Mouse (Mus musculus) CD4-positive, CD25-positive, alpha-beta regulatory T cell, adult 4 months (primary cell): ENCODE data around the gene Rcan3. TPM values are rescaled to one million over a fixed set of nuclear protein-coding genes. Genes with fewer than 3 reads are reported as not detected.
A peak's percentile ranks its signal among the peaks of the same experiment; 100 is the strongest.

ENCODE experiments used
- ATAC-seq: one replicate; pipeline ENCODE4 v1.8.0; 2017
- polyA plus RNA-seq, 2 experiments: library from polyadenylated mRNA; unstranded; fragments of 100-300 nt; shearing (Covaris generic); gene quantifications; one replicate each; pipeline ENCODE4 v1.2.1; 2017

Rcan3 gene
- 10 to 100 TPM; 15.0 to 16.0 TPM for polyA plus RNA-seq

DNA sequence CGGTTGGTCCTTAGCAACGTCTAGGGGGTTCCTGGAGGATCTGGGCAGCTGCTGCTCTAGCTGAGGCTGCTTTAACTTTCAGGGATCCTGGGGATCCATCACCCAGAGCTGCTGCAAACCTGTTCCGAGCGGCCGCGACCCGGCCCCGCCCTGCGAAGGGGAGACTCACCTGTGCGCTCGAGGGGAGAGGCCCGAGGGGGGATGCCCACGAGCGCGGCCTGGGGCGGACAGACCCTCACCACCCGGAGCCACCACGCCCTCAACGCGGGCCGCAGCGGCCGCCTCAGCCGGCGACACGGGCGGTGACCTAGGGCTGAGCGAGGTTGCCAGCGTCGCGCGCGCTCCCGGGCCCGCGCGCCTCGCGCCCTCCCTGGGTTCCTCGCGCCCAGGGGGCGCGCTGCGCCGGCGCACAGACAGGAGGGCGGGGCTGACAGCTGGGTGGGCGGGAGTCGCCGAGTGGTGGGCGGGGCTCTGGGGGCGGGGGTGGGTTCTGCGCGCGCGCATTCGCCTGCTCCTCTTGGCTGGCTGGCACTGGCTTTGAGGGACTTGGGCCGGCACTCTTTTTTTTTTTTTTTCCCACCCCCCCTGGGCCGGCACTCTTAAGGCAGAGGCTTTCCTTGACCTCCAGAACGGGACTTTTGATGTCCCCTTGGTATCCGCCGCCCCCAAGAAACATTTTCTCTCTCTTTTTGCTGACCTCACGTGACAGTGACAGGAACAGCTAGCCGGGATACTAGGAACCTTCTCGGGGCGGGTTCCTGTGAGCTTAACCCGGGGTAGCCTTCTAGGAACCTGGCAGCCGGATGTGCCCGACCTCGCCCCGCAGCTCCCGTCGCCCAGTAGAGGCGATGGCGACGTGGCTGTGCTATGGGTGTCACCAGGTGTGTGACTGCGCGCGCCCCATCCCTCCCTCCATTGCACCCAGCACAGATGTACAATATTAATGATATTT, at the start of gene Rcan3:
Rcan3 (minus strand) TSS at position 411 of the 952 bp plus-strand sequence.
- peak; percentile 76 for ATAC-seq

DNA sequence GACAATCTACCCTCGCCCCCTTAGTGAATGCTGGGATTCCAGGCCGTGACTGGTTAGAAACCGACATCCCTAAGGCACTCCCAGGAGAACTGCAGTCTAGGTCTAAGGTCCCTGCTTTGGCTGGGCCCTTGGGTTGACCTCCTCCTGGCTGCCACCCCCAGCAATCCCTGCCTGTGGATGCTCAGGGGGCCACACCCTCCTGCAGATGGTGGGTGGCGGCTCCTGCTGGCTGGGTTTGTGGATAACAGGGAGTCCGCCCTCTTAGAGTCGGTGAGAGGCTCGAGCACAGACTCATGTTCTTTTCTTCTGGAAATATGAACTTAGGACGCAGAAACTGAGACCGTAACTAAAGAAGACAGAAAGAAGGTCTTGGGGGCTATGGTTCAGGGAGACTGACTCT, 46.7 kb upstream of the Rcan3 start:
- no peak for ATAC-seq

DNA sequence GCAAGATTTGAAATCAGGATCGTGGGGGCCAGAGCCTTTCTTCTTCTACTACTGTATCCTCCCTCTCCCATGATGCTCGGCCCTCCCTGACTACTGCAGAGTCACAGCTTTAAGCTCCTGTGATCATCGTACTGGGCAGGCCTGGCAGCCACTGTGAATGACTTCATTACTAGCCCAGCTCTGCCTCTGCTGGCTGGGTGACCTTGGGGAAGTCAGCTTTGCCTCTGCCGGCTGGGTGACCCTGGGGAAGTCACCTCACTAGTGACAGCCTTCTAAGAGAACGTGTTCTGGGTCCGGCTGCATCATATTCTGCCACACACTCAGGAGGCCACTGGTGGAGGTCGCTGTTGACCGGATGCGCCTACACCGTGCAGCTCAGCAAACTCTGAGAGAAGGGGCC, 44.2 kb upstream of the Rcan3 start:
- ATAC-seq = no peak

DNA sequence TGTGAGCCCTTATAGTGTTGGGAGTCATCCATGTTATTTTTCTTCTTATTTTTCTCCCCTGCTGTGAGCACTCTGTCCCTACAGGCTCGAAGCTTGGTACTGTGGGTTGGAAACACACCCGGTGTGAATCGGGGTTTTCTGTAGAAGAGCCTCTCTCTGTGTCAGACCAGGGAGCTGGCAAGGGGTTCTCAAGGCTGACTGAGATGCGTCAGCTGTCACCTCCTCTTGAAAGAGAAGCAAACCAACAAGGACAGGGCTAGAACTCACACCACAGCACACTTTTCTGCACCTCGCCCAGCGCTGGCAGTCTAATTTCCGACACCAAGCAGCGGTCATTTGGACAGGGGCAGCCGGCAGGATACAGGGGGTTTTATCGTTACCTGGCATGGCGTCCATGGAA, 29.8 kb upstream of the Rcan3 start:
- no peak for ATAC-seq

DNA sequence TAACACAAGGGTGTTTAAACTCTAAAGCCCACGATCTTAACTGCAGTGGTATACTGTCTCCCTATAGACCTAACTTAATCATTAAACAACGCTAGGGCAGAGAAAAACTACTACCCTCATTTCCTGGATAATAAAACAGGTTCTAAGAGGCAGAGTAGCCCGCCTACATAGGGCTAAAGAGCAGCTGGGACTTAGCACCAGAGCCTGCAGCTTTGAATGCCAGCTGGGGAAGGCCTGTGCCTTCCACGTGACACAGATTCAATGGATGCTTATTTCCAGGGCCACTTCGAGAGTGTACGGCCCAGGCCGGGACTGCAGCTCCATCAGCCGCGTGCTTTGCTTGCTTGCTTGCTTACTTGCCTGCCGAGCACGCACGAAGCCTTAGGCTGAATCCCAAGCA, 19.9 kb upstream of the Rcan3 start:
- no peak for ATAC-seq

DNA sequence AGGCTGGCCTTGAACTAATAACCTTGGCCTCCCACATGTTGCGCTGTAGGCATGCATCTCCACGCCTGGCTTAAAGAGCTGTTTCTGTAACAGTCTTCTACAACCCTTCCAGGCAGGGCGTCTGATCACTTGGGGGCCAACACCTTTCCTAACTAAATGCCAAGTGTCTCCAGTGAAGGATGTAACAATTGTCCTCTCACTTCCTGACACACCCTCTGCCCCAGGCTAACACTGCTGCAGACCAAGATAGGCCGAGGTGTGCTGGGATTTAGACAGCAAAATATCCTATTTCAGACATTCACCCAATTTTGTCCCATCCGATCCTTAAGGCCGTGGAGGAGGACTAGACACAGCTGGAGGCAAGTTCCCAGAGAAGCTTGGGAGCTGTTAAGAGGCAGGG, 19.5 kb upstream of the Rcan3 start:
- no peak for ATAC-seq

DNA sequence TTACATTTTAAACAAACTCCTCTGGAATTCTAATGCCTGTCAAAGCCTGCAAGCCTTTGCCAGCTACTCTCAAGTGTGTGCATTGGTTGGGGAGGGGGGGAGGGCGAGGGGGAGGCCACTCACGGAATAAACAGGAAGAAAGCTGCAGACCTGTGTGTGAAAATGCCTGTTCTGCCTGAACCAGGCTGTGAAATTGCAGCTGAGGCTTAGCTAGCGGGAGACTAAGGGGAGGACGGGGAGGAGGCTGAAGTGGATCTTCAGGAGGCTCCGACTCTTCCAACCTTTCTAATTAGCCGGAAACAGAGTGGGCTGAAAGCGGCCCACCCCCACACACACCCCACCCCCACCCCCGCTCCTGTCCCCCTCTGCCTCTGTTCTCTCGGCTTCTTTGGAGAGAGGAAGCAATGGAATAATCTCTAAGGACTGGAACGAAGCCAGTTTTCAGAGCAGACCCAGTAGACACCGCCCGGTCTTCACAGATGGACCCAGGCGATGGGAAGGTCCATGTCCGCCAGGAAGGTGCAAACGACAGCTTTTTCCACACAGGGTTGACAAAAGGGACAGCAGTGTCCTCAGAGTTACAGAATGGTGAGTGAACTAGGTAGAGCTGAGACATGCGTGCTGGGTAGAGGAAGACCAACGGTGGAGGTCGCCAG, 17.8 kb upstream of the Rcan3 start:
- no peak for ATAC-seq

DNA sequence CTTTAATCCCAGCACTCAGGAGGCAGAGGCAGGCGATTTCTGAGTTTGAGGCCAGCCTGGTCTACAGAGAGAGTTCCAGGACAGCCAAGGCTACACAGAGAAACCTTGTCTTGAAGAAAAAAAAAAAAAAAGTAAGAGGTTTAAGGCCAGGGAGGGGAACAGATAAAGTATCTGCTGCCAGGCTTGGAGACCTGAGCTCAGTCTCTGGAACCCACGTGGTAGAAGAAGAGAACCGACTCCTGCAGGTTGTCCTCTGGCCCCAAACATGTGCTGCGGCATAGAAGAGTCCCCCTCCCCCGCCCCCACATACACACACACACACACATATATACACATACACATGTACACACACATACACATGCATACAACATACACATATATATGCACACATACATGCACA, 8.8 kb upstream of the Rcan3 start:
- ATAC-seq = no peak

DNA sequence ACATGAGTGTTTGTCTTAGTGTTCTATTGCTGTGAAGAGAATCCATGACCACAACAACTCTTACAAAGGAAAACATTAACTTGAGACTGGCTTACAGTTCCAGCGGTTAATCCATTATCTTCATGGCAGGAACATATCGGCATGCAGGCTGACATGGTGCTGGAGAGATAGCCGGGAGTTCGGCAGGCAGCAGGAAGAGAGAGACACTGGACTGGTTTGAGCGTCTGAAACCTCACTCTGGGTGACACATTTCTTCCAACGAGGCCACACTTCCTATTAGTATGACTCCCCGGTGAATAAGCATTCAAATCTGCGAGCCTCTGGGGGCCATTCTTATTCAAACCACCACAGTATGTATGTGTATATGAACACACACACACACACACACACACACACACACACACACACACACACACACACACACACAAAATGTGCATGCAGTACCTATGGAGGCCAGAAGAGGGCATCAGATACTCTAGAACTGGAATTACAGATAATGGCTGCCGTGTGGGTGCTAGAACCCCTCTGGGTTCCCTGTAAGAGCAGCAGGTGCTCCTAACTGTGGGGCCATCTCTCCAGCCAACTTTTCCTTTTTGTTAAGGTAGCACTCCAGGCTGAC, 6.4 kb upstream of the Rcan3 start:
- peak; percentile 72 for ATAC-seq

DNA sequence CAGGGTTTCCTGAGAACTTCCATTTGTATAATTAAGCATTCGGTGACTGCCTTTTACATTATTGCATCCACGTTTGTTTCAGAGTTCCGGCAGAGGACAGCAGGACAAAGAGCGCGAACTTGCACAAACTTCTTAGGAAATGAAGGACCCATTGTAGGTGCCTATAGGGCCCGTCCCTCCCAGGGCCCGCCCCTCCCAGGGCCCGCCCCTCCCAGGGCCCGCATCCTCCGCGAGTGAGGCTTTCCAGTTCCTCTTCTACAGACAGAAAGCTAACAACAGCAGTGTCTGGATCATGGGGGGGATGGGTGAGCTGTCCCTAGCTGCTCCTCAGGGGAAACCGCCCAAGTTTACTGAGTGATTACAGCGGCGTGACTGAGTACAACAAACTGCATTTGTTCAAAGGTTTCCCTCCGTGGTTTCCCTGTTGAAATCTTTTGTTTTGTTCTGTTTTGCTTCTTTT, 5.6 kb upstream of the Rcan3 start:
- peak; percentile 79 for ATAC-seq

DNA sequence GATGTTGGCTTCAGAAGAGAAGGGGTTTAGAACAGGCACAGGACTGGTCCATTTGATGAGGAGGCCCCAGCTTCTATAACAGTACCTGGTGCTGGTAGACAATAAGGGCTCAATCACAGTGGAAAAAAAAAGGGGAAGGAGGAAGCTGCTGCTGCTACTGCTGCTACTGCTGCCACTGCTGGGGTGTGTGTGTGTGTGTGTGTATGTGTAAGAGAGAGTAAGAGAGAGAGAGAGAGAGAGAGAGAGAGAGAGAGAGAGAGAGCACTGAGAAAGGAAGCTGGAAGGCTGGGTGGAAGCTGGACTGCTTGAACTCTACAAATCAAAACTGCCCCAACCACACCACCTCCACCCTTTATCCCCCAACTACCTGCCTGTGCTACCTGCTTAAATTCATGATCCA, 4.3 kb upstream of the Rcan3 start:
- ATAC-seq = no peak

DNA sequence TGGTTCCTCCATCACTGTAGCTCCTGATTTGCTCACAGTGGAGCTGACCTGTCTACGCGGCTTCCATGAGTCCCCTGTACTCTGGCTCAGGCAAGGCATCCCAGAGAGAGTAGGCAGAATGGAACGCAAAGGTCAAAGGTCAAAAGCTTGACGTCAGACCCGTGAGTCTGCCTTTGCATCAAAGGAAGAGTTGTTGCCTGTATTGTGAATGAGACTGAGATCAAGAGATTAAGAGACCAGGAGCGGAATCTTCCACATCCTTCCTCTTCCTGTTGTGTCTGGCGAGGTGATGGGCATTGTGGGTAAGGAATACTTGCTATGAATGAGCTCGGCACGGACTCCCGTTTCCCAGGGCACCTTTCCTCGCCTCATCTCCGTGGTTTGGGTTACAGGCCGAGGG, 2.6 kb upstream of the Rcan3 start:
- peak; percentile 20 for ATAC-seq

DNA sequence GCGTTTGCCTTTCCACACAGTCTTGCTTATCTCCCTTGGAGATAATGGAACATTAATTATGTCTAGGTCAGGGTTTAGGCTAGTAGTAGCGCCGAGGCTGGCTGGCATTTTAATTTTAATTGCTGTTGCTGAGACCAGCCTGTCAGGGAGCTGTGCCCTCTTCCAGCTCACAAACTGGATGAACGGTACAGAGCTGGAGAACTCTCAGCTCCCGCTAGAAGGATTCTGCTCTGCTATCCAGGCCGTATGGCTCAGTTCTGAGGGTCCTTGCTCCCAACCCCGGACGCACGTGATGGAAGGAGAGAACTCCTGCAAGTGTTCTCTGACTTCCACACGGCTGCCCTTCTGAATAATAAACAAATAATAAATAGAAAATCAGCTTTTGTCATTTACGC, 739 bp upstream of the Rcan3 start:
- ATAC-seq = no peak

DNA sequence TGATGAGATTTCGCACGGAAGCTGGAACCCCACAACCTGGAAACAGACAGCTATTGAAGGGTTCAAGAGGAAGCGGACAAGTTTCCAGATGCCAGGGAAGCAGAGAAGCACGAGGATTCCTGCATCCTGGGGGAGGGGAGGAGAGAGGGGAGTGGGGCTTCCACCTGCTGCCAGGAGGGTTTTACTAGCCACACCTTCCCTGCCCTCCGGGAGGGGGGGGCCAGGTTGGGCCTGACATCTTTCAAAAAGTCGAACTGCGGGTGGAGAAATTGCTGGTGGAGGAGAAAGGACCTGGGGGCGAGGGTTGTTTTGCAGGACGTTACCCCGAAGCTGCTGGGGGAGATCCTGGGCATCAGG, 589 bp downstream of the Rcan3 start:
- ATAC-seq = no peak

DNA sequence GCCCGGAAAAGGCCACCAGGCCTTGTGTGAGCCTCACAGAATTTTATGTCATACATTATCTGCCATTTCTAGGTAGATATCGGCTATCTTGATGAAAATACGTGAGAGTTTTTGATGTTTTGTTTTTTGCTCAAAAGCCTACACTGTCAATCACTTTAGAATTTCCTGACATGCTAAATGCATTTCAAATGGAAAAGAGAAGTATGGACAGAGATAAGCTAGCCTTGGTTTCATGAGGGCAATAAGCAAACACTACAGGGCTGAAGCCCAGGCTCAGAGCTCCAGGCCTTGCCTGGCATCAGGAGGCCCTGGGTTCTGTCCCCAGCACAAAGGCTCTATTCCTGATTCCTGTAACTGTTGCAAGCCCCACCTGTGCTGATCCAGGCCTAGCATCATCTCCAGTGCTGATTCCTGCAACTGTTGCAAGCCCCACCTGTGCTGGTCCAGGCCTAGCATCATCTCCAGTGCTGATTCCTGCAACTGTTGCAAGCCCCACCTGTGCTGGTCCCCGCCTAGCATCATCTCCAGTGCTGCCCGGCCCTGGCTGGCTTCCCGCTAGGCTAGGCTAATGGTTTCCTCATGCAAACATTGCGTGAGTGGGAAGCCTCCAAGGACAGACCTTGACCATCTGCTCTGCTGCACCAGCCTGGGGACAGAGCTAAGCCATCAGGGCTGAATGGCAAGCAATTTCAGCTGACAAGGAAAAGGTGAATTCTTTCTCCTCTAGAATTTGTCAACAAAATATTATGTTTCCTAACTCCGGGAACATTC, 3.5 kb downstream of the Rcan3 start:
- ATAC-seq = no peak

DNA sequence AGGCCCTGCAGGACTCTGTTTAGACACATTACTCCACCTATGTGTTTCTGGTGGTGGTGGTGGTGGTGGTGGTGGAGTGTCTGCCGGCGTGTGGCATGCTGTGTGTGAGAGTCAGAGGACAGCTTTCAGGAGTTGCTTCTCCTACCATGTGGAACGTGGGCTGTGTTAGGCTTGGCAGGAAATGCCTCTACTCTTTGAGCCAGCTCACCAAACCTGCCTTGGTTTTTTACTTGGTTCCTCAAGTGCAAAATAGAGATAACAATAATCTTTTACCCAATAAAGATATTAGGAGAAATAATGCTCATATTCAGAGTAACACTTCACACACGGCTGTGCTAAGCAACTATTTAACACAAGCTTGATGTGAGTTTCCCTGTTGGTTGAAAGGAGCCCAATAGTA, 4.3 kb downstream of the Rcan3 start:
- ATAC-seq = no peak

DNA sequence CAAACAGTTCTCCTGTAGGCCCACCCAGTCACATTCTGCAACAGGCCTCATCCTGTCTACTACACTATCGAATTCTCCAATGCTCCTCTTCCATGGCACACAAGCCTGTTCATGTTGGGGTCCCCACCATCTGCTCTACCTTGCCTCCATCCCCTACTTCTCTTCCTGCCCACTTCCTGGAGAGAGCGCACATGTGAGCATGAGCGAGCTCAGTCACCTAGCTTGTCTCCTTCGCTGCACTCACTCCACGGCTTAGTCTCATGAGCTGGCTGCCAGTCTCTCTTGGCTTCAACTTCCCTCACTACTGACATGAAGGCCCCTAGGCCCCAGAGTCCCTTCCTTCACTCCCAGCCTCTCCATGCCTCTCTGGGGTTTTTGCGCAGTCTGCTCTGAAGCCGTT, 7.1 kb downstream of the Rcan3 start:
- ATAC-seq = peak; percentile 49

DNA sequence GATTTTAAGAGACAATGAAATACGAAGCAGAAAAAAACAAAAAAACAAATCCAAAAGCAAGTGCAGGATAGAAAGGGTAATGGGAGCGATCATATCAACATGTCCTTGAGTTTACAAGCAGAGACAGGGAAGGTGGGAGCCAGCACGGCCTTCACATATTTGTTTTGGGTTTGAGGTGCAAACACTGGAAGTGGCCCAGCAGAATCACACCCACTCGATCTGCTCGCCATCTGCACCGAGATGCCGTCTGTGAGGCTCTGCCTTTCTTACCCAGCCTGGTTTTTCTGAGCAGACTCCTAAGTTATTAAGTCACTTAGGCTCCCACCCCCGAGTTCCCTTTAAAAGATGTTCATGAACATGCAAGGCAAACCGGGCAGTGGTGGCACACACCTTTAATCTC, 8.0 kb downstream of the Rcan3 start:
- no peak for ATAC-seq

DNA sequence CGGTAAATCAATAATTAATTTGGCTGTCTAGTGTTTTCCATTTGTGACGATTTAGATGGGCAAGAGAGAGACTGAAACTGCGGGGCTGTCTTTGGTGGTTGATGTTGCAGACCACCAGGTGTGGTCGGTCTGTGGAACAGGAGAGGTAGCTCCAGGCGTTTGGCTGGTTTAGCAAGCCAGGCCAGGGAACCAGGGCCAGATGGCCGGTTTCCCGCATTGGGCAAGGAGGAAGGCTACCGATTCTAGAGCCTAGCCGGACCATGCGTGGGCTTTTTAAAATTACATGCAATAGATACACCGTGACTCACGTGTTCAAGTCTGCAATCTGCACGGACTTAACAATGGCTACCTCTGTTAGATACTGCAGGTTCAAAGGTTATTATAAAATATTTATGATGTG, 12.7 kb downstream of the Rcan3 start:
- no peak for ATAC-seq

DNA sequence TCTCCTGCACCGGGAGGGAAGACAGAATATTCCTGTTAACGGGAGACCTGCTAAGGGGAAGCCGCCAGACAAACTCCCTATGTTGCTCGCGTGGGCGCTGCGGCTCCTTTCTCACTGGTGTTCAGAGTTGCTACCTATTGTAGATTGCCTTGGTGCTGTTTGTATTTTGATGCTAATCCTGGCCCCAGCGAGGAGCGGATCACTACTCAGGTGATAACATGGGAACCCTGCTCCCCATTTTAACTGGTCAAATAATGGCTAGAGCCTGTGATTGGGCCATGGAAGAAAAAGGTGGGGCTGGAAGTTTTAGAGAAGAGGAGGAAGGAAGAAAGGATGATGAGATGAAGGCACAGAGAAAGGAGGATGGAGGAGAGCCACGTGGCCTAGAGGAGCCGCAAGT, 13.2 kb downstream of the Rcan3 start:
- ATAC-seq = no peak

DNA sequence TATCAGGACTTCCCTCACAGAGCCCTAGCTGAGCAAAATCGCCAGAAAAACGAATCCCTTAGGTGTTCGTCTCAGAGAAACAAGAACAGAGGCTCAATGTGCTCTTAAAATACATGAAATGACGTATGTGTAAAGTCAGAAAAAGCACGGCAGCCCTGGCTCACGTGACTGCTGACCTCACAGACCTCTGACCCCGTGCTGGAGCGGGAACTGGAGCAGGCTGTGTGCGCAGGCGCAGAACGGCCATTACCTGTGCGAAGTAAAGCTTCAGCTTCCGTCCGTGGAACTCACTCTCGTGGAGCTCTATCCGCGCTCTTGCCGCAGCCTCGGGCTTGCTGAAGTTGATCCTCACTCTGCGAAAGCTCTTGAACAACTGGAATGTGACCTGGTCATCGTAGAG, 13.7 kb downstream of the Rcan3 start:
- no peak for ATAC-seq

DNA sequence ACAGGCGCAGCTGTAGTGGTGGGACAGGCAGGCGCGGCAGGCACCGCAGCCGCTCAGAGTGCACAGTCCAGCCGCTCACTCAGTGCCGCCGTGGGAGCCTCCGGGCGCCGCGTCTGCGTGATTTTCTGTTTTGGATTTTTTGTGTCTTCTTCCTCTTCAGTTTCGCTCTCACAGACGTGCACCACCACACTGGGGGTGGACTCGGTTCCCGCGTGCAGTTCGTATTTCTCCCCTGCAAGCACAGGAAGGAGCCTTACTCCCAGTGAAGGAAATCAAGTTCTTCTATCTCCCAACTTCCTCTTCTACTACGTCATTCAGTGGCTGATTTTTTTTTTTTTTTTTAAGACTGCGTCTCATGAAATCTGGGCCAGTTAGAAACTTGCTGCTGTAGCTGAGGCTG, 17.3 kb downstream of the Rcan3 start:
- ATAC-seq = peak; percentile 74

DNA sequence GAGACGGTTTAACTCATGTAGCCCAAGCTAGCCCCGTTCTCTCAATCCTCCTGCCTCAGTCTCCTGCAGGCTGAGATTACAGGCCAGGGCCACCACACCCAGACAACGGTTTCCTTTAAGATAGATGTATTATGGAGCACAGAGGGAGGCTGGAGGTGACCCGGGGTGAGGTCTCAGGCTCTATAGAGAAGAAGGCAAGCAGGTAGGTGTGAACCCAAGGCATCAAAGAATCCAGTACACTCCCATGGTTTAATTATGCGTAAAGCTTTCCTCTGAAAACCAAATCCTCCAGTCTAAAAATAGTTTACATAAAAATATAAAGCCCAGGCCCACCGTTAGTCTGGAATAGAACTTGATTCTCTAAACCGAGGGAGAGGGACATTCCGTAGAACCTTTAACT, 20.2 kb downstream of the Rcan3 start:
- no peak for ATAC-seq
